Mouse (Mus musculus): ENCODE data around the gene Hist1h2bl.
"Not testable (repeated sequence)": the region's sequence is repeated elsewhere in the genome, so short reads cannot be mapped to it uniquely, and the experiment has no call there.

- not testable (repeated sequence) for TF ChIP-seq EP300, CTCF (IDR thresholded peaks at IDR 0.05; ENCODE audit: low read depth)
Measured at GRCm38 (mm10) chr13:21753524-21754285, 37.8 kb upstream of the Hist1h2bl start, which contains the start of the genes Hist1h2ak and Hist1h2bn.
